Mouse (Mus musculus): ENCODE measurements at regions not wholly inside any gene's neighbourhood (a gene's known extent, or its start where the extent isn't known, plus 50 kb on each side); places are given as distances from the start of the nearest gene placed in this dataset.
"Not testable (repeated sequence)": the region's sequence is repeated elsewhere in the genome, so short reads cannot be mapped to it uniquely, and the experiment has no call there.

GRCm38 (mm10) chr15:90798056-90798455 is 118.8 kb upstream of the Cpne8 start:
- Histone ChIP-seq H3K9ac (replicated peaks) (no peak overlapping the region), H3K27me3 (no peaks in the 10 kb centered on the region), H3K36me3 (no peaks in the 10 kb centered on the region), H3K27ac (replicated peaks) (no peak overlapping the region), H3K4me3 (no peak overlapping the region), H3K9me3 (no peaks in the 10 kb centered on the region), H3K4me1 (no peaks in the 10 kb centered on the region), H3K4me2 (replicated peaks) (no peak overlapping the region)
- ATAC-seq (ENCODE audit: low FRiP score, low read depth): no peak
- 64% methylated on average over 7 of the region's 8 CpGs for WGBS

- Histone ChIP-seq H3K4me2 (replicated peaks) (no peak overlapping the region), H3K27me3 (no peaks in the 10 kb centered on the region), H3K9me3 (no peaks in the 10 kb centered on the region), H3K4me3 (no peak overlapping the region), H3K9ac (replicated peaks) (no peak overlapping the region), H3K36me3 (no peaks in the 10 kb centered on the region), H3K27ac (replicated peaks) (no peak overlapping the region), H3K4me1 (no peaks in the 10 kb centered on the region)
- no peak for ATAC-seq (ENCODE audit: low FRiP score, low read depth)
- WGBS: 79% methylated on average over 5 of the region's 5 CpGs
Observed at GRCm38 (mm10) chr15:90789941-90790340, 110.7 kb upstream of the Cpne8 start.

DNA sequence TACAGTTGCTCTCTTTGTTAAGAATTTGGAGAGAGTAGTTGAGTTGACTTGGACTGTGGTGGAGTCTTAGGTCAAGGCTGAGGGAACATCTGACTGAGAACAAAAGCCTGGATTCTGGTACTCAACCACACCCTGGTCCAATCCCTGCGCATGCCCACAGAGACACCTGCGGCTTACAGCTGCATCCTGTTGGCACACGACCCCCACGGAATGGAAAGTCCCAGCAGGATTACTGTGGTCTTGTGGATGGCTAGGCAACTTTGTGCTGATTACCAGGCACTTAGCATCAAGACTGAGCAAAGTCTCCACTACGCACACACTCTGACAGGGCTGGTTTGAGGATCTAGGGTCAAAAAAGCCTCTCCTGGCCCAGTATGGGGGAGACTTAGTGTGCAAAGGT is 105.5 kb upstream of the Cpne8 start:
- Histone ChIP-seq H3K9ac (replicated peaks) (no peak overlapping the region), H3K4me2 (replicated peaks) (no peak overlapping the region), H3K4me1 (no peaks in the 10 kb centered on the region), H3K4me3 (no peak overlapping the region), H3K27me3 (no peaks in the 10 kb centered on the region), H3K9me3 (no peaks in the 10 kb centered on the region), H3K36me3 (no peaks in the 10 kb centered on the region), H3K27ac (replicated peaks) (no peak overlapping the region)
- 85% methylated on average over 5 of the region's 5 CpGs for WGBS
- ATAC-seq (ENCODE audit: low FRiP score, low read depth): no peak

- no peak overlapping the region for H3K27ac ChIP-seq (replicated peaks)
- 63% methylated on average over 5 of the region's 5 CpGs for WGBS
Observed at GRCm38 (mm10) chr15:90767521-90767920, 88.3 kb upstream of the Cpne8 start.

GRCm38 (mm10) chr15:90764501-90764900 is 85.3 kb upstream of the Cpne8 start:
- not testable (repeated sequence) for H3K4me3 ChIP-seq; ATAC-seq (ENCODE audit: low FRiP score, low read depth); H3K9ac ChIP-seq (replicated peaks); H3K4me1 ChIP-seq; H3K4me2 ChIP-seq (replicated peaks); H3K27me3 ChIP-seq; H3K9me3 ChIP-seq; H3K27ac ChIP-seq (replicated peaks); H3K36me3 ChIP-seq
- over 99% methylated on average over 8 of the region's 17 CpGs for WGBS

More at GRCm38 (mm10) chr15:90767521-90767920, 88.3 kb upstream of the Cpne8 start:
- no peak overlapping the region for H3K4me2 ChIP-seq (replicated peaks)
- ATAC-seq (ENCODE audit: low FRiP score, low read depth): no peak
- H3K4me1 ChIP-seq: peaks cover 3% of the 10 kb centered on the region; the same call in 1 of the 2 replicates
- H3K36me3 ChIP-seq: no peaks in the 10 kb centered on the region
- no peak overlapping the region for H3K9ac ChIP-seq (replicated peaks)
- H3K27me3 ChIP-seq: no peaks in the 10 kb centered on the region
- H3K4me3 ChIP-seq: no peak overlapping the region
- no peaks in the 10 kb centered on the region for H3K9me3 ChIP-seq

DNA sequence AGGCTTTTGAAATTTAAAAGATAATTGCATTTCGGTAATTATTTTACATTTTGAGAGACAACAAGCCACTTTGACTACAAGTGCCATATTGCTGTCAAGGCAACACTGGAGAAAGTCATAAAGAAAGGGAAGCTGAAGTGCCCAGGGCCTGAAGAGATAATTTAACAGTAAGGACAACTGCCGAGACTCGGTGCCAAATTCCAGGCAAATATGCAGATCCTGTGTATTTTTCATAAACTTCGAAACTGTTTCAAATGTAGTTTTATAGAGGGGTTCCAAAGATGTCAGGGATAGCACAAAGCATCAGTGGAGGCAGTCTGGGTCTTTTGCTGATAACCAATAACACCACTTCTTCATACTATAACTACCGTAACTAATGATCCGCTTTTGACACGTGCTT is 54.7 kb upstream of the Cpne8 start:
- WGBS: 91% methylated on average over 7 of the region's 7 CpGs
- ATAC-seq (ENCODE audit: low FRiP score, low read depth): no peak
- H3K9ac ChIP-seq (replicated peaks): no peak overlapping the region

More for the DNA sequence above, 54.7 kb upstream of the Cpne8 start:
- H3K4me2 ChIP-seq (replicated peaks): no peak overlapping the region
- H3K27ac ChIP-seq (replicated peaks): no peak overlapping the region
- H3K36me3 ChIP-seq: no peaks in the 10 kb centered on the region
- no peaks in the 10 kb centered on the region for H3K27me3 ChIP-seq
- H3K4me3 ChIP-seq: no peak overlapping the region
- no peaks in the 10 kb centered on the region for H3K9me3 ChIP-seq
- H3K4me1 ChIP-seq: no peaks in the 10 kb centered on the region
